Mouse (Mus musculus) lung, adult 2 months (tissue): ENCODE results near the gene Bsn.

Source experiments
- CTCF ChIP-seq: fragments of 200-500 bp; IDR thresholded peaks from 2 replicates; pipeline ENCODE4 v1.5.1; 2011; ENCODE audit warnings: mild to moderate bottlenecking, low read length, control low read depth; ENCODE audit not compliant: insufficient read depth
- POLR2A ChIP-seq: fragments of 200-500 bp; IDR thresholded peaks from 2 replicates; pipeline ENCODE4 v1.6.1; 2011; ENCODE audit warnings: low read depth, mild to moderate bottlenecking, control low read depth, low read length, borderline replicate concordance; ENCODE audit errors: extremely low read depth

DNA sequence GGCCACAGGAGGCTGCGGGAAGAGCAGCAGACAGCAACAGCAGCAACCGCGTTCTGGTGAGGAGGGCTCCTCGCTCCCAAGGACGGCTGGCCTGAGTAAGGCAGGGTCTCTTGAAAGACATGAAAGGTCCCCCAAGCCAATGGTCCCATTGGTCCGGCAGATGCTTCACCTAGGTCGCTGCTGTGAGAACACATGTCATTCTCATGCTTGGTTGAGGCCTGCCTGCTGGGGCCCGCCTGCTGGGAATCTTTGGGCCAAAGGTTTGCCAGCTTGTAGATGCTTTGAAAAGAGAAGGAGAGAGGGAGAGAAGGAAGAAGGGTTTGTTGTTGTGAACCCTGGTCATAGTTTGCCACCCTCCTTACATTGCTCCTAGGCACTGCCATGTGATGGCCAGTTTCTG lies 90.6 kb downstream of the Bsn start:
- no peak for TF ChIP-seq POLR2A
- TF ChIP-seq CTCF = no peak
